Mouse (Mus musculus) heart, postnatal 10 days (tissue): ENCODE data around the gene Il17a. TPM values are rescaled to one million over a fixed set of nuclear protein-coding genes. Genes with fewer than 3 reads are reported as not detected.

Experiments used
- microRNA-seq, 2 experiments: library from miRNA; unstranded; fragments of <30 nt; microRNA quantifications; one replicate each; pipeline ENCODE4 v1.2.0; 2022
- total RNA-seq, 2 experiments: library from RNA; stranded (reverse); gene quantifications; 2 replicates each; pipeline ENCODE4 v1.2.3; 2021

Il17a gene
- total RNA-seq, 2 experiments from 2014 or later, result not detected

Small RNA genes lying within 50 kb of the gene (microRNA-seq; reads per million reads assigned to microRNA genes)
- gene Mir133b, result 2.4 to 3.8 reads per million in 2 experiments

Other genes starting within 250 kb of the Il17a start
- gene Pkhd1, start 112.8 kb upstream of the Il17a start, total RNA-seq, result not detected
- gene Il17f, start 59.7 kb downstream of the Il17a start, total RNA-seq, result not detected
- 10 to 100 TPM; 24.0 to 30.0 TPM for gene Mcm3, start 89.4 kb downstream of the Il17a start, total RNA-seq
- gene Paqr8, start 159.7 kb downstream of the Il17a start, total RNA-seq, result 1 to 10 TPM; 2.6 to 2.9 TPM
- 1 to 10 TPM; 1.0 to 1.2 TPM for gene Efhc1, start 220.7 kb downstream of the Il17a start, total RNA-seq